Mouse (Mus musculus) embryo, embryonic 11.5 days (tissue): ENCODE results near the gene Ppp3ca.

Experiments used
- DNase-seq: peaks from one replicate; pipeline ENCODE4 v3.0.0-alpha.2; 2012; ENCODE audit warnings: low read depth, low spot score

The Ppp3ca gene

GRCm38 (mm10) chr3:136763717-136764270 is 93.9 kb downstream of the Ppp3ca start:
- DNase-seq = peak; percentile 9

DNA sequence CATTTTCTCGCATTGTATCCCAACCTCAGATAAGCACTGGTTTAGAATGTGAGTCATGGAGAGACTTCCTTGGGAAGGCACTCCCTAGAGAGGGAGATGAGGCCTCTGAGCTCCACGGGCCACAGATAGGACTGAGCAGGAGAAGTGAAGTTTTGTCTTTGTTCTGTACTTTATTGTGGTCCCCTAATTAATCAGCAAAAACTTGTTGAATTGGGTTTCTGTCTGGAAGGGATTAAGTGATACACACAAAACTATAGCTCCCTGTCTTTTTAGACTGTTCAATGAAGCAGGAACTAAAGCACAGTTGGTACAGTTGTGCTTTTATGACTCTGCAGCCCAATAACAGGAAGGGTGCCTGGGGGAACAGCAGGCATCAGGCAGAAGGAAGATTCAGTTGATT is 95.6 kb downstream of the Ppp3ca start:
- DNase-seq = no peak

DNA sequence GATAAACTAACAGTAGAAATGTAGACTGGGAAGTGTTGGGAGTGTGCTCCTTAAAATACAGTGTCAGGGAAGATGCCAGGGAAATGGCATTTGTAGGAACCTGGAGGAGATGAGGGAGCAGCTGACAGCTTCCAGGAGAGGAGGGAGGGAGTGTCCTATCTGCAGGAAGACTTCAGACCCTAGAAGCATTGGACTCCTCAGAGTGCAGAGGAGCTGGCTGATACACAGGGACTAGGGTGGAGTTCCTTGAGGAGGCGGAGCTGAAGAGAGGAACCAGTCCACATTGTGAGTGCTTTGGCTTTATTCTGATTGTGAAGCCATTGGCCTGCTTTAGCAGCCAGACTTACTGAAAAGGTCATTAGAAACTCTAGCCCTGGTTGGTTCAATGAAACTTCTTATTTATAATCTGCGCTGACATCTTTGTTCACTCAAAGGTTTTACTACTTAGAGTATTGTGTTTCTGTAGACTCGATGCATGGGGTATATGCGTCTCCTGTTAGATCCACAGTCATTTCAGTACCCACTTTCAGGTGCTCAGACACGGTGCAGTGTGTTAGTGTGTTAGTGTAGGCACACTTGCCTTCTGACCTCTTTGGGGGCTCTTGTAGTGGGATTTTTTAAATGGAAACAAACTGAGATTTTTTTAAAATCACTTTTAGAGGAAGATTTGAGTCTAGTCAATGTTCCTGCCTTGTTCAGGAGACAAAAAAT is 99.0 kb downstream of the Ppp3ca start:
- DNase-seq = no peak

- DNase-seq = no peak
These were observed 99.6 kb downstream of the Ppp3ca start for GRCm38 (mm10) chr3:136769486-136769882.

GRCm38 (mm10) chr3:136771700-136772099 is 101.8 kb downstream of the Ppp3ca start:
- DNase-seq = no peak

- no peak for DNase-seq
These were observed 103.3 kb downstream of the Ppp3ca start for GRCm38 (mm10) chr3:136773217-136773616.

- no peak for DNase-seq
These were observed 104.3 kb downstream of the Ppp3ca start for GRCm38 (mm10) chr3:136774196-136774595.

- no peak for DNase-seq
These were observed 106.6 kb downstream of the Ppp3ca start for GRCm38 (mm10) chr3:136776525-136776924.

- no peak for DNase-seq
These were observed 107.5 kb downstream of the Ppp3ca start for GRCm38 (mm10) chr3:136777380-136777779.

DNA sequence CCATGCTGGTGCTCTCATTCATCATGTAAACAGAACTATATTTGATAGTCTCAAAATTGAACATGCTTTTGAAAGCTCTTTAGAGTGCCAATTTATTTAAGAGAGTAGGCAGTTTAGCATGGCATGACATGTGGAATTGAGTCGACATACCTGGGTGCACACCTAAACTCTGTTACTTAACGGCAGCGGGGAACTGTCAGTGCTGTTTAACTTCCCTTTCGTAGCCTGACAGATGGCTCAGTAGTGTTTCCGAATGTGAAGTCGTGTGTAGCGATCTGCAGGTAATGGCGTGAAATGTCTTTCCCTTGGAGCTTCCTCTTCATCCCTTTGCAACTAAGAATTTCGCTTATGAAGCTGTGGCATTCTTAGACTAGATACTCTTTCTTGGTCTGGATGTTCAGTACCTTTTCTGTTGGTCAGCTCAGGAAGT is 107.9 kb downstream of the Ppp3ca start:
- no peak for DNase-seq

DNA sequence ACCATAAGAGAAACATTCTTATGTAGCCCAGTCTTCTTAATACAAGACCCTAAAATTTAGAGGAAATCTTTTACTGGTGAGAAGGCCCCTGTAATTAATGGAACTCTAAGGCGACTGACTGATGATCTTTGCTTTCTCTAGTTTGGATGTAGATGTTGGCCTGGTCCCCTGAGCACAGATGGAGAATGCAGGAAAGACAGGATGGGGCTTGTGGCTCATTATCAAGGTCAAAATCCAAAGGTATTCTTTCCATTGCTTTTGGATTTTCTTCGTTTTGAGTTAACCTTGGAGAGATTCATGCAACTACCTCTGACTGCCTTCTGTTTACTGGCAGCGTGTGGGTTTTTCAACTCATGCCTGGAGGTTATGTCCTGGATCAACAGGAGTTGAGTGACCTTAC is 110.4 kb downstream of the Ppp3ca start:
- no peak for DNase-seq

- DNase-seq = no peak
These were observed 112.1 kb downstream of the Ppp3ca start for GRCm38 (mm10) chr3:136782058-136782457.

- no peak for DNase-seq
These were observed 115.8 kb downstream of the Ppp3ca start for GRCm38 (mm10) chr3:136785686-136786085.

- no peak for DNase-seq
These were observed 120.4 kb downstream of the Ppp3ca start for GRCm38 (mm10) chr3:136790261-136790871.

- DNase-seq = no peak
These were observed 121.5 kb downstream of the Ppp3ca start for GRCm38 (mm10) chr3:136791404-136791803.

DNA sequence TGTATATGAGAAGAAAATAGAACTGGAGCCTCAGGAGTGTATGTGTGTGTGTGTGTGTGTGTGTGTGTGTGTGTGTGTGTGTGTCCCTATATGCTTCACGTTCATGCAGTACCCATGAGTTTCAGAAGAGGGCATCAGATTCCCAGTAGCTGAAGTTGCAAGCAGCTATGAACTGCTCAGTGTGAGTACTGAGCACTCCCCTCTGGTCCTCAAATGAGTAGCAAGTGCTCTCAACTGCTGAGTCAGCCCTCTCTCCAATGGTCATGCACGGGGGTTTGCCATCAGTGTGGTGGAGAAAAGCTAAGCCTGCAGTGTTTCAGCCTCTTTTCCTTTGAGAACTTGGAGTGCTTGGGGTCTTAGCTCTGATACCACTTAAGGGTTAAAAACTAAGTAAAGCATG is 122.0 kb downstream of the Ppp3ca start:
- DNase-seq = no peak

DNA sequence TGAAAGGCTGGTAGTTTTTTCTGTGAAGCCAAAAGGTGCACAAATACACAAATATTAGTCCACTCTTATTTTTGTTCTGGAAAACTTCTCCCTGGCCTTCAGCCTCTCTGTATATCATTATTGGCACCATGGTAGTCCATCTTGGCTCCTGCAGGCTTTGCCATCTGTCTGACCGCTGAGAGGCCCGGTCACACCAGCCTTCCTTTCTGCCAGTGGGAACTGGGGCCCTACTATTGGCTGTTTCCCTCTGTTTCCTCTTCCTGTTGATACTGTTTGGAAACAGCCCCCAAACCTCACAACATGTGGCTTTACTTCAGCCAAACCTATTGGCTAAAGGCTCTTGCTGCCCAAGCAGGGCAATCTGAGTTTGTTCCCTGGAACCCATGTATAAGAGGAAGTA is 123.5 kb downstream of the Ppp3ca start:
- DNase-seq = no peak

GRCm38 (mm10) chr3:136794426-136795217 is 124.7 kb downstream of the Ppp3ca start:
- DNase-seq = no peak

DNA sequence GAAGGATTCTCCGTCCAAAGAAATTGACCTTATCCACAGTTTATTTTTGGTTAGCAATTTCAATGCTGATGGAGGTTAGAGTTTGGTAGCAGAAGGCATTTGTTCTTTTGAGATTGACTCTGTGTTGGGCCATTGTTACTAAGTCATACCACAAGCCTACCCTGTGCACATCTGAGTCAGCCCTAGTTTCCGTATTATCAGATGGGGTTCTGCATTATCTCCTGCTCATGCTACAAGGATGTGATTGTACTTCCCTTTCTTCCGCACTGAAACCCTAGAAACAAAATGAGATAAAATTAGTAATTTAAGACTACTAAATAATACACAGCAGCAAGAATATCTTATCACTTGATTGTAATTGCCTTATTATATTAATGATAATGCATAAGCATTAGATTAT is 129.0 kb downstream of the Ppp3ca start:
- no peak for DNase-seq

GRCm38 (mm10) chr3:136802595-136802994 is 132.7 kb downstream of the Ppp3ca start:
- no peak for DNase-seq

GRCm38 (mm10) chr3:136805897-136806296 is 136.0 kb downstream of the Ppp3ca start:
- no peak for DNase-seq

DNA sequence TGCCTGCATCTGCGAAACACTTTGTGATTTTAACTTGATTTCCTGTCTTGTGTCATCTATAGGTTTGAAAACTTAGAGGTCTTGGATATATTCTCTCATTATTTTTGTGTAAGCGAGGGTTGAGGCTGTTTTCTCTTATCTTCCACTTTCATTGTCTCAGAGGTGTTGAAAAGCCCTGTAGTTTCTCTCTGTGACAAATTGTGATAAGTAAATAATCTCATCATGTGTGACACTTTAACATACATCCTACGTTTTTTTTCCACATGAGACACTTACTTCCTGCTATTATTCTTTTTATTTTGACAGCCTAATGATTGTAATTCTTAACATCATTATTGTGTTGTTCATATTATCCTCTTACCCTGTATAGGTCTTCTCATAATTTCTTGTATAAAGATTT is 140.3 kb downstream of the Ppp3ca start:
- no peak for DNase-seq
